Comparison of ENCODE assay signal across 9 mouse cellular contexts in the genomic region with DNA sequence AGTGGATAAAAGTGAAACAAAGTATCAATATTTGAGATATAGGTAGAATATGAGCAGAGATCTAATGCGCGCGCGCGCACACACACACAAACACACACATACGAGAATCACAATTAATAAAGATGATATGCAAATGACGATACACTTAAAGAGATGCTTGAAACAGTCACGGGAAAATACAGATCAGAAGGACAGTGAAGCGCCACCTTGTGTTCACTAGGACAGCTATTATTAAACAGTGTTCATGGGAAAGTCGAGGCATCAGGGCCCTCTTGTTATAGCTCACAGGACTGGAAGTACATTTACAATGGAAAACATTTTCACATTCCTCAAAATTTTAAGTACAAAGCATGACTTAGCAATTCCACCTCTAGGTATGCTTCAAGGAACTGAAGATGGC.
A peak's percentile ranks its signal among the peaks of the same experiment; 100 is the strongest.
DNase-seq lines count a peak whose midpoint lies in the region; ATAC-seq lines count a peak whose summit lies in the region.
"Had no signal": no experiment of that assay in that cellular context is flagged by ENCODE, and none has a peak within 500 bp of the region (broad histone marks: within the 10 kb centered on the region; RNA-seq: fewer than 3 reads in every experiment).

No protein-coding gene starts in this region.

- no peak overlapping the region for H3K27ac ChIP-seq in forebrain, embryonic 14.5 days (ENCODE audit: low read depth, low read length)
- H3K27ac ChIP-seq in forebrain, embryonic 16.5 days (ENCODE audit: low read length), result no peak overlapping the region
- no peak overlapping the region for H3K27ac ChIP-seq in midbrain, embryonic 14.5 days (replicated peaks; ENCODE audit: low read depth, low read length)
- no peak overlapping the region for H3K27ac ChIP-seq in midbrain, embryonic 15.5 days
- H3K27ac ChIP-seq: stomach, embryonic 15.5 days had no signal

- WGBS in forebrain, embryonic 14.5 days, result 71% methylated on average over 10 of the region's 10 CpGs
- WGBS in forebrain, embryonic 16.5 days, result 67% methylated on average over 10 of the region's 10 CpGs
- 72% methylated on average over 10 of the region's 10 CpGs for WGBS in midbrain, embryonic 14.5 days
- 70% methylated on average over 10 of the region's 10 CpGs for WGBS in midbrain, embryonic 15.5 days

- H3K36me3 ChIP-seq in forebrain, embryonic 14.5 days (ENCODE audit: control insufficient read depth, insufficient read depth, low read length), result peaks cover 20% of the 10 kb centered on the region
- no peaks in the 10 kb centered on the region for H3K36me3 ChIP-seq in forebrain, embryonic 16.5 days (ENCODE audit: control insufficient read depth, insufficient read depth)
- H3K36me3 ChIP-seq in midbrain, embryonic 14.5 days (ENCODE audit: control insufficient read depth, insufficient read depth, low read length), result peaks cover 9% of the 10 kb centered on the region; the same call in 1 of the 2 replicates
- H3K36me3 ChIP-seq in midbrain, embryonic 15.5 days (replicated peaks), result no peaks in the 10 kb centered on the region

- no peaks in the 10 kb centered on the region for H3K27me3 ChIP-seq in forebrain, embryonic 14.5 days (replicated peaks; ENCODE audit: control insufficient read depth, insufficient read depth, low read length)
- H3K27me3 ChIP-seq in forebrain, embryonic 16.5 days (replicated peaks; ENCODE audit: control insufficient read depth, insufficient read depth, low read length), result no peaks in the 10 kb centered on the region
- no peaks in the 10 kb centered on the region for H3K27me3 ChIP-seq in midbrain, embryonic 14.5 days (ENCODE audit: control insufficient read depth, insufficient read depth, low read length)
- no peaks in the 10 kb centered on the region for H3K27me3 ChIP-seq in midbrain, embryonic 15.5 days (replicated peaks)
- H3K27me3 ChIP-seq: stomach, embryonic 15.5 days had no signal

- peak; percentile 43 for DNase-seq in forebrain, embryonic 14.5 days (ENCODE audit: low spot score)
- DNase-seq in midbrain, embryonic 14.5 days, result peak; percentile 60
- DNase-seq in c-Kit-positive CD71-negative TER-119-negative erythroid progenitor cells, embryonic 14.5 days (ENCODE audit: low read depth), result peak; percentile 28
- peak; percentile 56 for DNase-seq in retina, embryonic 14.5 days (ENCODE audit: low spot score)
- DNase-seq in layer of hippocampus, postnatal 10 days (ENCODE audit: low spot score in 2 of 2), result no peak
- no peak for DNase-seq in MN1 (ENCODE audit: low spot score)

- no peak overlapping the region for H3K9ac ChIP-seq in forebrain, embryonic 14.5 days (ENCODE audit: low read length)
- no peak overlapping the region for H3K9ac ChIP-seq in forebrain, embryonic 16.5 days (replicated peaks; ENCODE audit: low read depth, low read length)
- H3K9ac ChIP-seq in midbrain, embryonic 14.5 days (replicated peaks; ENCODE audit: low read length), result no peak overlapping the region
- H3K9ac ChIP-seq in midbrain, embryonic 15.5 days, result no peak overlapping the region
- H3K9ac ChIP-seq: stomach, embryonic 15.5 days had no signal

- H3K4me2 ChIP-seq in forebrain, embryonic 14.5 days (ENCODE audit: low read length), result no peak overlapping the region
- no peak overlapping the region for H3K4me2 ChIP-seq in forebrain, embryonic 16.5 days (ENCODE audit: low read length)
- H3K4me2 ChIP-seq in midbrain, embryonic 14.5 days (ENCODE audit: low read length), result no peak overlapping the region
- no peak overlapping the region for H3K4me2 ChIP-seq in midbrain, embryonic 15.5 days
- H3K4me2 ChIP-seq: stomach, embryonic 15.5 days had no signal

- no peaks in the 10 kb centered on the region for H3K9me3 ChIP-seq in forebrain, embryonic 14.5 days (replicated peaks; ENCODE audit: control insufficient read depth, low read length)
- no peaks in the 10 kb centered on the region for H3K9me3 ChIP-seq in forebrain, embryonic 16.5 days (ENCODE audit: control insufficient read depth, low read length)
- H3K9me3 ChIP-seq in midbrain, embryonic 14.5 days (ENCODE audit: control insufficient read depth, low read length), result no peaks in the 10 kb centered on the region
- H3K9me3 ChIP-seq in midbrain, embryonic 15.5 days, result no peaks in the 10 kb centered on the region
- H3K9me3 ChIP-seq: stomach, embryonic 15.5 days had no signal

- peaks cover 14% of the 10 kb centered on the region for H3K4me1 ChIP-seq in forebrain, embryonic 14.5 days (ENCODE audit: control insufficient read depth, insufficient read depth, low read length)
- peaks cover 13% of the 10 kb centered on the region for H3K4me1 ChIP-seq in forebrain, embryonic 16.5 days (replicated peaks; ENCODE audit: control insufficient read depth, insufficient read depth, low read length)
- peaks cover 17% of the 10 kb centered on the region for H3K4me1 ChIP-seq in midbrain, embryonic 14.5 days (ENCODE audit: control insufficient read depth, insufficient read depth, low read length)
- H3K4me1 ChIP-seq in midbrain, embryonic 15.5 days, result peaks cover 19% of the 10 kb centered on the region
- H3K4me1 ChIP-seq: stomach, embryonic 15.5 days had no signal

- H3K4me3 ChIP-seq in forebrain, embryonic 14.5 days (ENCODE audit: low read depth, low read length), result no peak overlapping the region
- no peak overlapping the region for H3K4me3 ChIP-seq in forebrain, embryonic 16.5 days (replicated peaks; ENCODE audit: low read length)
- no peak overlapping the region for H3K4me3 ChIP-seq in midbrain, embryonic 14.5 days (replicated peaks; ENCODE audit: low read depth, low read length)
- no peak overlapping the region for H3K4me3 ChIP-seq in midbrain, embryonic 15.5 days
- H3K4me3 ChIP-seq: stomach, embryonic 15.5 days had no signal

- no peak for ATAC-seq in forebrain, embryonic 14.5 days
- no peak for ATAC-seq in forebrain, embryonic 16.5 days
- no peak for ATAC-seq in midbrain, embryonic 14.5 days (ENCODE audit: low FRiP score, low TSS enrichment)
- no peak for ATAC-seq in midbrain, embryonic 15.5 days (replicated peaks)

Comparison
In these comparisons a context has a peak if more than half of its experiments do, and no peak if none do; other contexts are left out.
1. DNase-seq: peak in forebrain, embryonic 14.5 days (single experiment), midbrain, embryonic 14.5 days (single experiment), c-Kit-positive CD71-negative TER-119-negative erythroid progenitor cells, embryonic 14.5 days (single experiment) and retina, embryonic 14.5 days (single experiment); none in layer of hippocampus, postnatal 10 days (0 of 2) and MN1 (single experiment).